28 mouse cellular contexts compared by ENCODE assay signal in genomic region chr16:71132826-71133225, GRCm38 (mm10).
DNase-seq lines count a peak whose midpoint lies in the region; ATAC-seq and TF ChIP-seq lines count a peak whose summit lies in the region.
"Had no signal": no experiment of that assay in that cellular context is flagged by ENCODE, and none has a peak within 500 bp of the region (broad histone marks: within the 10 kb centered on the region; RNA-seq: fewer than 3 reads in every experiment).

No protein-coding gene starts in this region.

- H3K79me2 ChIP-seq in MEL (ENCODE audit: control insufficient read depth, insufficient read depth, low read length, poor library complexity): no peaks in the 10 kb centered on the region

- no peak for TF ChIP-seq RAD21 in MEL (IDR thresholded peaks at IDR 0.05; ENCODE audit: low read depth, low read length)

- no peak for TF ChIP-seq POLR2A in MEL (IDR thresholded peaks at IDR 0.05; ENCODE audit: control insufficient read depth in 1 of 2, insufficient read depth in 1 of 2, low read depth in 1 of 2, low read length in 2 of 2, poor library complexity in 1 of 2)

- no peaks in the 10 kb centered on the region for H3K9me3 ChIP-seq in lung, embryonic 14.5 days (ENCODE audit: low read depth, low read length)
- no peaks in the 10 kb centered on the region for H3K9me3 ChIP-seq in MEL (replicated peaks; ENCODE audit: insufficient read depth, low read length)
- H3K9me3 ChIP-seq in heart, embryonic 11.5 days (replicated peaks; ENCODE audit: control insufficient read depth, low read length): no peaks in the 10 kb centered on the region
- H3K9me3 ChIP-seq: embryonic facial prominence, embryonic 12.5 days; embryonic facial prominence, embryonic 15.5 days; forebrain, embryonic 10.5 days; forebrain, embryonic 12.5 days; G1E had no signal

- H3K36me3 ChIP-seq in lung, embryonic 14.5 days (ENCODE audit: insufficient read depth): no peaks in the 10 kb centered on the region
- H3K36me3 ChIP-seq in MEL (ENCODE audit: control insufficient read depth in 1 of 2, insufficient read depth in 2 of 2, low read length in 2 of 2): no peaks in the 10 kb centered on the region
- H3K36me3 ChIP-seq in heart, embryonic 11.5 days (ENCODE audit: control insufficient read depth, insufficient read depth, low read length): no peaks in the 10 kb centered on the region
- H3K36me3 ChIP-seq: embryonic facial prominence, embryonic 12.5 days; embryonic facial prominence, embryonic 15.5 days; forebrain, embryonic 10.5 days; forebrain, embryonic 12.5 days; G1E had no signal

- peak; percentile 37 for DNase-seq in lung, embryonic 14.5 days
- no peak for DNase-seq in lung, postnatal 14 days
- peak; percentile 34 for DNase-seq in 416B (ENCODE audit: low read depth)
- DNase-seq in MEL (ENCODE audit: low read depth, low spot score): peak; percentile 15
- no peak for DNase-seq in cerebellum, adult 18-20 months
- DNase-seq: adrenal gland, adult 8-10 months; adrenal gland, postnatal 14 days; adrenal gland, postnatal 36 days; B cell, adult 2 months; cerebellum, adult 11-12 months; cerebellum, adult 8-10 months; cerebellum, adult 9-11 months; cerebellum, postnatal 14 days; cerebellum, postnatal 36 days; embryo, embryonic 11 days had no signal

- no peak overlapping the region for H3K27ac ChIP-seq in lung, embryonic 14.5 days (ENCODE audit: low read depth)
- no peak overlapping the region for H3K27ac ChIP-seq in MEL (ENCODE audit: control insufficient read depth, low read depth, low read length)
- no peak overlapping the region for H3K27ac ChIP-seq in heart, embryonic 11.5 days (ENCODE audit: low read depth, low read length)
- H3K27ac ChIP-seq: embryonic facial prominence, embryonic 12.5 days; embryonic facial prominence, embryonic 15.5 days; forebrain, embryonic 10.5 days; forebrain, embryonic 12.5 days had no signal

- peak; percentile 11 to 47; a peak in 1 of 4 replicates for TF ChIP-seq EP300 in MEL (IDR thresholded peaks at IDR 0.05; ENCODE audit: low read depth in 1 of 2, low read length in 2 of 2)

- no peak overlapping the region for H3K9ac ChIP-seq in lung, embryonic 14.5 days
- no peak overlapping the region for H3K9ac ChIP-seq in MEL (ENCODE audit: control insufficient read depth, low read depth, low read length, poor library complexity, severe bottlenecking)
- no peak overlapping the region for H3K9ac ChIP-seq in heart, embryonic 11.5 days (ENCODE audit: low read depth, low read length)
- H3K9ac ChIP-seq: embryonic facial prominence, embryonic 12.5 days; embryonic facial prominence, embryonic 15.5 days; forebrain, embryonic 12.5 days had no signal

- H3K4me1 ChIP-seq in lung, embryonic 14.5 days (ENCODE audit: insufficient read depth): no peaks in the 10 kb centered on the region
- H3K4me1 ChIP-seq in MEL (ENCODE audit: control insufficient read depth in 1 of 2, insufficient read depth in 2 of 2, low read length in 2 of 2): no peaks in the 10 kb centered on the region
- H3K4me1 ChIP-seq in heart, embryonic 11.5 days (ENCODE audit: control insufficient read depth, insufficient read depth, low read length): no peaks in the 10 kb centered on the region
- H3K4me1 ChIP-seq: embryonic facial prominence, embryonic 12.5 days; embryonic facial prominence, embryonic 15.5 days; forebrain, embryonic 10.5 days; forebrain, embryonic 12.5 days had no signal

- no peak for TF ChIP-seq CTCF in lung, embryonic 14.5 days (IDR thresholded peaks at IDR 0.05; ENCODE audit: low read depth)
- no peak for TF ChIP-seq CTCF in MEL (IDR thresholded peaks at IDR 0.05 in 2 of 3, conservative IDR thresholded peaks at IDR 0.05 in 1 of 3; ENCODE audit: control insufficient read depth in 1 of 3, insufficient read depth in 1 of 3, low read depth in 2 of 3, low read length in 3 of 3, poor library complexity in 1 of 3, severe bottlenecking in 1 of 3)

- no peak for ATAC-seq in lung, embryonic 14.5 days (ENCODE audit: insufficient read depth)
- ATAC-seq in heart, embryonic 11.5 days (replicated peaks; ENCODE audit: insufficient number of reproducible peaks, low FRiP score, low TSS enrichment): no peak
- ATAC-seq: activated CD4-positive, CD25-positive, alpha-beta regulatory T cell, adult 4 months; CD4-positive, CD25-positive, alpha-beta regulatory T cell, adult 4 months; forebrain, embryonic 14.5 days; forebrain, embryonic 16.5 days; Patski had no signal

- H3K4me2 ChIP-seq in lung, embryonic 14.5 days: no peak overlapping the region
- no peak overlapping the region for H3K4me2 ChIP-seq in heart, embryonic 11.5 days
- H3K4me2 ChIP-seq: embryonic facial prominence, embryonic 12.5 days; embryonic facial prominence, embryonic 15.5 days; forebrain, embryonic 12.5 days had no signal

- no peaks in the 10 kb centered on the region for H3K27me3 ChIP-seq in lung, embryonic 14.5 days (ENCODE audit: insufficient read depth, low read length)
- no peaks in the 10 kb centered on the region for H3K27me3 ChIP-seq in MEL (ENCODE audit: control insufficient read depth in 1 of 2, insufficient read depth in 2 of 2, low read length in 2 of 2)
- no peaks in the 10 kb centered on the region for H3K27me3 ChIP-seq in heart, embryonic 11.5 days (ENCODE audit: control insufficient read depth, insufficient read depth, low read length)
- H3K27me3 ChIP-seq: CH12.LX; embryonic facial prominence, embryonic 12.5 days; embryonic facial prominence, embryonic 15.5 days; forebrain, embryonic 12.5 days; Patski had no signal

- H3K4me3 ChIP-seq in lung, embryonic 14.5 days (ENCODE audit: low read depth, low read length): no peak overlapping the region
- no peak overlapping the region for H3K4me3 ChIP-seq in MEL (ENCODE audit: control insufficient read depth in 1 of 2, insufficient read depth in 1 of 2, low read depth in 2 of 2, low read length in 2 of 2)
- no peak overlapping the region for H3K4me3 ChIP-seq in heart, embryonic 11.5 days (ENCODE audit: low read depth, low read length)
- H3K4me3 ChIP-seq: embryonic facial prominence, embryonic 12.5 days; embryonic facial prominence, embryonic 15.5 days; erythroblast, embryonic 14.5 days; forebrain, embryonic 10.5 days; forebrain, embryonic 12.5 days had no signal

TF ChIP-seq in MEL, 35 proteins besides CTCF, POLR2A, EP300 and RAD21:
- TF ChIP-seq USF2 (IDR thresholded peaks at IDR 0.05; ENCODE audit: borderline replicate concordance in 1 of 2, insufficient read depth in 1 of 2, low read depth in 1 of 2, low read length in 2 of 2): no peak
- TF ChIP-seq TCF12 (IDR thresholded peaks at IDR 0.05; ENCODE audit: low read depth, low read length): peak; percentile 69
- 0 out of 2 replicates have a peak, but pooled peaks have one; percentile 7 for TF ChIP-seq ETS1 (IDR thresholded peaks at IDR 0.05; ENCODE audit: low read depth, low read length)
- peak; percentile 76 for TF ChIP-seq RCOR1 (IDR thresholded peaks at IDR 0.05; ENCODE audit: low read depth, low read length)

Comparison
In these comparisons a context has a peak if more than half of its experiments do, and no peak if none do; other contexts are left out.
1. DNase-seq: peak in lung, embryonic 14.5 days (single experiment), 416B (single experiment) and MEL (single experiment); none in lung, postnatal 14 days (single experiment) and cerebellum, adult 18-20 months (0 of 2).